Mouse (Mus musculus) heart, postnatal 36 days (tissue): Measurements from ENCODE around the gene Slc1a7. TPM values are rescaled to one million over a fixed set of nuclear protein-coding genes. Genes with fewer than 3 reads are reported as not detected.

ENCODE experiments used
- DNase-seq, 2 experiments: peaks; one replicate each; pipeline ENCODE4 v3.0.0; 2021 to 2022
- intact Hi-C: fragments of 180-260 bp; cut with DNase I; formaldehyde crosslinking; loops from one replicate; pipeline ENCODE4 v1.15.1; 2025
- total RNA-seq, 2 experiments: library from RNA; stranded (reverse); gene quantifications; 2 replicates each; pipeline ENCODE4 v1.2.3; 2021

Slc1a7 gene
- under 1 TPM; 0.27 to 0.33 TPM for total RNA-seq

- intact Hi-C loops, result no loop called here
- no peak for DNase-seq
Measured at GRCm38 (mm10) chr4:107967966-107968682, at the start of gene Slc1a7. Slc1a7 (plus strand) TSS chr4:107968332.

GRCm38 (mm10) chr4:107920336-107920735 lies 47.8 kb upstream of the Slc1a7 start:
- no peak for DNase-seq
- intact Hi-C loops, result loop anchor here (5.0 to 10.0 kb wide), 2 partner anchors 152 to 384 kb away; partner anchors contain the start of gene Zyg11b

GRCm38 (mm10) chr4:107921152-107921695 lies 46.9 kb upstream of the Slc1a7 start:
- intact Hi-C loops, result loop anchor here (5.0 to 10.0 kb wide), 2 partner anchors 151 to 384 kb away; partner anchors contain the start of gene Zyg11b
- peak; percentile 18 to 33 for DNase-seq

GRCm38 (mm10) chr4:107921952-107922351 lies 46.2 kb upstream of the Slc1a7 start:
- peak; percentile 17 to 46 for DNase-seq

GRCm38 (mm10) chr4:107923145-107923802 lies 44.9 kb upstream of the Slc1a7 start, which contains the start of gene Cpt2:
Cpt2 (minus strand) TSS chr4:107923610.
- DNase-seq, result peak; percentile 95
- intact Hi-C loops, result loop anchor here (2.0 to 10.0 kb wide), 3 partner anchors 32 to 382 kb away; partner anchors contain the start of gene Zyg11b

More at GRCm38 (mm10) chr4:107921952-107922351, 46.2 kb upstream of the Slc1a7 start:
- intact Hi-C loops, result loop anchor here (2.0 to 10.0 kb wide), 3 partner anchors 31 to 383 kb away; partner anchors contain the start of gene Zyg11b

GRCm38 (mm10) chr4:107923803-107924194 lies 44.3 kb upstream of the Slc1a7 start:
- intact Hi-C loops, result loop anchor here (2.0 to 10.0 kb wide), 3 partner anchors 33 to 381 kb away; partner anchors contain the start of gene Zyg11b
- DNase-seq, result no peak

GRCm38 (mm10) chr4:107928269-107928668 lies 39.9 kb upstream of the Slc1a7 start:
- no peak for DNase-seq
- intact Hi-C loops, result loop anchor here (10.0 kb wide), 1 partner anchor 377 kb away; the partner anchor contains the start of gene Zyg11b

- intact Hi-C loops, result loop anchor here (10.0 kb wide), 1 partner anchor 376 kb away; the partner anchor contains the start of gene Zyg11b
- no peak for DNase-seq
Measured at GRCm38 (mm10) chr4:107928726-107929125, 39.4 kb upstream of the Slc1a7 start.

- DNase-seq, result no peak
- intact Hi-C loops, result no loop called here
Measured at GRCm38 (mm10) chr4:107931453-107931852, 36.7 kb upstream of the Slc1a7 start.

- no peak for DNase-seq
- intact Hi-C loops, result no loop called here
Measured at GRCm38 (mm10) chr4:107933239-107933638, 34.9 kb upstream of the Slc1a7 start.

- intact Hi-C loops, result loop anchor here (5.0 kb wide), 1 partner anchor 392 kb away; the partner anchor contains the start of gene Coa7
- DNase-seq, result no peak
Measured at GRCm38 (mm10) chr4:107935254-107935653, 32.9 kb upstream of the Slc1a7 start.

GRCm38 (mm10) chr4:107937338-107937737 lies 30.8 kb upstream of the Slc1a7 start:
- DNase-seq, result peak; percentile 69 to 75
- intact Hi-C loops, result loop anchor here (5.0 kb wide), 1 partner anchor 390 kb away; the partner anchor contains the start of gene Coa7

GRCm38 (mm10) chr4:107938124-107938523 lies 30.0 kb upstream of the Slc1a7 start:
- DNase-seq, result no peak
- intact Hi-C loops, result loop anchor here (5.0 kb wide), 1 partner anchor 389 kb away; the partner anchor contains the start of gene Coa7

- intact Hi-C loops, result no loop called here
- no peak for DNase-seq
Measured at GRCm38 (mm10) chr4:107942741-107943140, 25.4 kb upstream of the Slc1a7 start.

GRCm38 (mm10) chr4:107944141-107944540 lies 24.0 kb upstream of the Slc1a7 start:
- no peak for DNase-seq
- intact Hi-C loops, result no loop called here

GRCm38 (mm10) chr4:107949918-107950317 lies 18.2 kb upstream of the Slc1a7 start:
- intact Hi-C loops, result no loop called here
- no peak for DNase-seq

- intact Hi-C loops, result no loop called here
- DNase-seq, result no peak
Measured at GRCm38 (mm10) chr4:107952845-107953244, 15.3 kb upstream of the Slc1a7 start.

- no peak for DNase-seq
- intact Hi-C loops, result no loop called here
Measured at GRCm38 (mm10) chr4:107955691-107956090, 12.4 kb upstream of the Slc1a7 start.

- intact Hi-C loops, result no loop called here
Measured at GRCm38 (mm10) chr4:107958487-107958886, 9.6 kb upstream of the Slc1a7 start.

GRCm38 (mm10) chr4:107962044-107962732 lies 5.9 kb upstream of the Slc1a7 start:
- peak; percentile 75 to 79 for DNase-seq
- intact Hi-C loops, result loop anchor here (1.0 kb wide), 1 partner anchor 53 kb away; no protein-coding TSS in a partner anchor

More at GRCm38 (mm10) chr4:107958487-107958886, 9.6 kb upstream of the Slc1a7 start:
- no peak for DNase-seq
